Mouse (Mus musculus): ENCODE data around the gene RPS10-NUDT3. TPM values are rescaled to one million over a fixed set of nuclear protein-coding genes. Genes with fewer than 3 reads are reported as not detected.

The RPS10-NUDT3 gene
- total RNA-seq, 2 experiments from 2014 or later, result 1.5 TPM; not detected in 1

Other genes with a start within 250 kb of the RPS10-NUDT3 start
- gene Grm4, start 113.8 kb downstream of the RPS10-NUDT3 start, total RNA-seq (2021), result 10 to 100 TPM; 10.3 to 12.2 TPM
- gene Hmga1, start 78.7 kb downstream of the RPS10-NUDT3 start, total RNA-seq (2021), result 10 to 100 TPM; 33.6 to 35.7 TPM
- gene AI413582, start 69.5 kb downstream of the RPS10-NUDT3 start, total RNA-seq (2021), result 10 to 100 TPM; 65.6 to 69.5 TPM
- 100 to 1,000 TPM; 534 to 560 TPM for gene Nudt3, start 11.7 kb downstream of the RPS10-NUDT3 start, total RNA-seq (2021)
- gene Rps10, start 1.4 kb upstream of the RPS10-NUDT3 start, total RNA-seq (2021), result 100 to 1,000 TPM; 437 to 494 TPM
- gene Pacsin1, start 20.3 kb upstream of the RPS10-NUDT3 start, total RNA-seq (2021), result 100 to 1,000 TPM; 302 to 321 TPM
- not detected for gene Spdef, start 93.7 kb upstream of the RPS10-NUDT3 start, total RNA-seq (2021)
- gene D17Wsu92e, start 185.4 kb upstream of the RPS10-NUDT3 start, total RNA-seq (2021), result 100 to 1,000 TPM; 173 to 183 TPM
- 10 to 100 TPM; 61.5 TPM for gene Snrpc, start 202.9 kb upstream of the RPS10-NUDT3 start, total RNA-seq (2021)
- 10 to 100 TPM; 16.3 to 16.5 TPM for gene Uhrf1bp1, start 221.2 kb upstream of the RPS10-NUDT3 start, total RNA-seq (2021)

Data from layer of hippocampus, postnatal 25 days (tissue).